Mouse (Mus musculus) macrophage (primary cell): Measurements from ENCODE around the gene Ncbp2. TPM values are rescaled to one million over a fixed set of nuclear protein-coding genes. Genes with fewer than 3 reads are reported as not detected.

ENCODE experiments used
- H3K27ac ChIP-seq: fragments of 350-480 bp; formaldehyde crosslinking; 2 replicates; pipeline ENCODE4 v1.9.0; 2021
- H3K36me3 ChIP-seq: fragments of 350-480 bp; formaldehyde crosslinking; 2 replicates; pipeline ENCODE4 v1.9.0; 2021; ENCODE audit errors: inconsistent target
- H3K4me3 ChIP-seq: fragments of 350-480 bp; formaldehyde crosslinking; 2 replicates; pipeline ENCODE4 v1.9.0; 2021; ENCODE audit errors: inconsistent target
- H3K79me2 ChIP-seq: fragments of 350-480 bp; formaldehyde crosslinking; 2 replicates; pipeline ENCODE4 v1.9.0; 2021; ENCODE audit errors: inconsistent target
- WGBS: methylation state at CpG from one replicate; pipeline ENCODE4 v1.1.7; 2026; ENCODE audit warnings: inconsistent platforms; ENCODE audit not compliant: missing documents; 5-methylcytosine and 5-hydroxymethylcytosine counted together
- polyA plus RNA-seq: library from polyadenylated mRNA; stranded (reverse); fragments of 250-400 nt; gene quantifications from 3 replicates; pipeline ENCODE4 v1.2.4, GENCODE M21; 2018; ENCODE audit warnings: inconsistent platforms
- total RNA-seq, 78 experiments: library from RNA; depleted of rRNA; stranded (reverse); fragments of 250-400 nt; gene quantifications; 1 replicate in 9 of 78; 2 replicates in 24 of 78; 3 replicates in 43 of 78; 4 replicates in 2 of 78; pipeline ENCODE4 v1.2.4; 2018; ENCODE audit warnings: inconsistent platforms in 56 of 78

The Ncbp2 gene
- total RNA-seq (2018; cell fraction: chromatin; rRNA removed) = 10 to 100 TPM in 19 of 26 experiments, 1 to 10 TPM in 7; 3.5 to 39.6 (median 17.1) TPM
- 10 to 100 TPM; 24.6 to 44.5 (median 36.8) TPM for total RNA-seq (2018; cell fraction: cytosol; rRNA removed)
- 10 to 100 TPM in 23 of 26 experiments, 1 to 10 TPM in 3; 8.0 to 44.1 (median 20.0) TPM for total RNA-seq (2018; cell fraction: nucleus; rRNA removed)
- polyA plus RNA-seq = 39.9 to 50.1 TPM (median 49.5 TPM) in 3 replicates

GRCm38 (mm10) chr16:31948345-31948774 is at the start of gene Ncbp2, which contains the start of gene 0610012G03Rik:
Gene Ncbp2, plus strand, starts transcription at chr16:31948513.
Gene 0610012G03Rik, minus strand, starts transcription at chr16:31948494.
- WGBS = 0% methylated on average over 55 of the region's 55 CpGs

GRCm38 (mm10) chr16:31898546-31899326 is 49.6 kb upstream of the Ncbp2 start:
- 95% methylated on average over 18 of the region's 18 CpGs for WGBS
- Histone ChIP-seq H3K27ac (no peak overlapping the region), H3K36me3 (no peaks in the 10 kb centered on the region), H3K4me3 (no peak overlapping the region), H3K79me2 (no peaks in the 10 kb centered on the region)

More at GRCm38 (mm10) chr16:31948345-31948774, at the start of gene Ncbp2, which contains the start of gene 0610012G03Rik:
- Histone ChIP-seq H3K27ac (peak within 1 kb of the TSS; percentile 96), H3K79me2 (peaks cover 88% of the 10 kb centered on the region), H3K36me3 (peaks cover 15% of the 10 kb centered on the region; the same call in 1 of the 2 replicates), H3K4me3 (peak within 1 kb of the TSS; percentile 99)

- WGBS = 100% methylated on average over 1 of the region's 1 CpGs
- Histone ChIP-seq H3K27ac (no peak overlapping the region), H3K4me3 (no peak overlapping the region), H3K36me3 (no peaks in the 10 kb centered on the region), H3K79me2 (no peaks in the 10 kb centered on the region)
These were observed 46.4 kb upstream of the Ncbp2 start for GRCm38 (mm10) chr16:31901886-31902285.

GRCm38 (mm10) chr16:31903239-31903638 is 45.1 kb upstream of the Ncbp2 start:
- H3K27ac ChIP-seq = no peak overlapping the region
- H3K4me3 ChIP-seq = no peak overlapping the region
- 87% methylated on average over 8 of the region's 8 CpGs for WGBS
- no peaks in the 10 kb centered on the region for H3K79me2 ChIP-seq
- H3K36me3 ChIP-seq = no peaks in the 10 kb centered on the region

GRCm38 (mm10) chr16:31905331-31905730 is 43.0 kb upstream of the Ncbp2 start:
- Histone ChIP-seq H3K4me3 (no peak overlapping the region), H3K27ac (no peak overlapping the region)
- 87% methylated on average over 4 of the region's 4 CpGs for WGBS

GRCm38 (mm10) chr16:31905891-31906825 is 42.2 kb upstream of the Ncbp2 start:
- Histone ChIP-seq H3K4me3 (no peak overlapping the region), H3K27ac (no peak overlapping the region), H3K36me3 (no peaks in the 10 kb centered on the region), H3K79me2 (no peaks in the 10 kb centered on the region)
- WGBS = 64% methylated on average over 19 of the region's 20 CpGs

More at GRCm38 (mm10) chr16:31905331-31905730, 43.0 kb upstream of the Ncbp2 start:
- Histone ChIP-seq H3K79me2 (no peaks in the 10 kb centered on the region), H3K36me3 (no peaks in the 10 kb centered on the region)

- Histone ChIP-seq H3K36me3 (no peaks in the 10 kb centered on the region), H3K27ac (no peak overlapping the region), H3K4me3 (no peak overlapping the region), H3K79me2 (no peaks in the 10 kb centered on the region)
- 6% methylated on average over 9 of the region's 9 CpGs for WGBS
These were observed 41.4 kb upstream of the Ncbp2 start for GRCm38 (mm10) chr16:31906896-31907295.

GRCm38 (mm10) chr16:31908959-31909358 is 39.4 kb upstream of the Ncbp2 start:
- H3K4me3 ChIP-seq = no peak overlapping the region
- WGBS = 18% methylated on average over 11 of the region's 11 CpGs
- H3K27ac ChIP-seq = no peak overlapping the region
- H3K79me2 ChIP-seq = no peaks in the 10 kb centered on the region
- H3K36me3 ChIP-seq = no peaks in the 10 kb centered on the region

GRCm38 (mm10) chr16:31910281-31910847 is 37.9 kb upstream of the Ncbp2 start:
- Histone ChIP-seq H3K4me3 (no peak overlapping the region), H3K27ac (no peak overlapping the region), H3K36me3 (no peaks in the 10 kb centered on the region), H3K79me2 (no peaks in the 10 kb centered on the region)
- 44% methylated on average over 10 of the region's 10 CpGs for WGBS

GRCm38 (mm10) chr16:31917776-31918175 is 30.5 kb upstream of the Ncbp2 start:
- no peak overlapping the region for H3K4me3 ChIP-seq
- WGBS = 89% methylated on average over 11 of the region's 11 CpGs
- no peaks in the 10 kb centered on the region for H3K36me3 ChIP-seq

GRCm38 (mm10) chr16:31918248-31918724 is 30.0 kb upstream of the Ncbp2 start:
- H3K4me3 ChIP-seq = no peak overlapping the region
- 13% methylated on average over 14 of the region's 14 CpGs for WGBS
- no peak overlapping the region for H3K27ac ChIP-seq
- no peaks in the 10 kb centered on the region for H3K79me2 ChIP-seq
- H3K36me3 ChIP-seq = no peaks in the 10 kb centered on the region

More at GRCm38 (mm10) chr16:31917776-31918175, 30.5 kb upstream of the Ncbp2 start:
- Histone ChIP-seq H3K27ac (no peak overlapping the region), H3K79me2 (no peaks in the 10 kb centered on the region)

- Histone ChIP-seq H3K79me2 (no peaks in the 10 kb centered on the region), H3K4me3 (no peak overlapping the region), H3K27ac (no peak overlapping the region), H3K36me3 (no peaks in the 10 kb centered on the region)
- WGBS = 88% methylated on average over 6 of the region's 6 CpGs
These were observed 23.9 kb upstream of the Ncbp2 start for GRCm38 (mm10) chr16:31924368-31924767.

- no peak overlapping the region for H3K27ac ChIP-seq
- no peak overlapping the region for H3K4me3 ChIP-seq
- H3K79me2 ChIP-seq = no peaks in the 10 kb centered on the region
- H3K36me3 ChIP-seq = no peaks in the 10 kb centered on the region
- WGBS = 95% methylated on average over 6 of the region's 6 CpGs
These were observed 22.2 kb upstream of the Ncbp2 start for GRCm38 (mm10) chr16:31926091-31926490.
